Mouse (Mus musculus): ENCODE results near the gene Fam161a. TPM values are rescaled to one million over a fixed set of nuclear protein-coding genes. Genes with fewer than 3 reads are reported as not detected.
"Not testable (repeated sequence)": the region's sequence is repeated elsewhere in the genome, so short reads cannot be mapped to it uniquely, and the experiment has no call there.

Gene Fam161a
- total RNA-seq, 2 experiments from 2014 or later: 3.4 to 5.6 TPM

GRCm38 (mm10) chr11:23063857-23064256, 56.5 kb downstream of the Fam161a start:
- DNase-seq: no peak

- not testable (repeated sequence) for DNase-seq
These were observed 56.9 kb downstream of the Fam161a start for GRCm38 (mm10) chr11:23064276-23064675.

GRCm38 (mm10) chr11:23065167-23065668, 57.9 kb downstream of the Fam161a start:
- DNase-seq: no peak

- peak; percentile 89 to 91 for DNase-seq
These were observed 60.2 kb downstream of the Fam161a start for GRCm38 (mm10) chr11:23067395-23068136.

GRCm38 (mm10) chr11:23068201-23068600, 60.9 kb downstream of the Fam161a start:
- no peak for DNase-seq

GRCm38 (mm10) chr11:23068986-23069385, 61.7 kb downstream of the Fam161a start:
- DNase-seq: not testable (repeated sequence)

GRCm38 (mm10) chr11:23074841-23075240, 67.5 kb downstream of the Fam161a start:
- DNase-seq: no peak

- DNase-seq: no peak
These were observed 71.2 kb downstream of the Fam161a start for GRCm38 (mm10) chr11:23078541-23078940.

Other genes with a start within 250 kb of the Fam161a start
- gene B3gnt2, start 146.6 kb upstream of the Fam161a start, total RNA-seq (2021): 10 to 100 TPM; 12.2 to 17.4 TPM
- 10 to 100 TPM; 62.7 to 63.7 TPM for gene Zrsr1, start 35.5 kb upstream of the Fam161a start, total RNA-seq (2021)
- gene Gm28048, start 25.4 kb upstream of the Fam161a start, total RNA-seq (2021): 10 to 100 TPM in 1 of 2 experiments, 1 to 10 TPM in 1; 9.2 to 11.3 TPM
- gene Commd1, start 25.1 kb upstream of the Fam161a start, total RNA-seq (2021): 10 to 100 TPM; 52.6 to 64.1 TPM
- 100 to 1,000 TPM; 118 to 121 TPM for gene Cct4, start 17.0 kb upstream of the Fam161a start, total RNA-seq (2021)
- 10 to 100 TPM; 72.4 to 75.6 TPM for gene Xpo1, start 248.5 kb downstream of the Fam161a start, total RNA-seq (2021)